Mouse (Mus musculus): Measurements from ENCODE around the gene Snap47.

- TF ChIP-seq CTCF (IDR thresholded peaks at IDR 0.05; ENCODE audit: low read depth, low read length) (no peak), POLR2A (IDR thresholded peaks at IDR 0.05; ENCODE audit: insufficient read depth, low read length) (no peak)
Observed at GRCm38 (mm10) chr11:59410851-59411250, 40.1 kb downstream of the Snap47 start.

Data from ES-Bruce4 (cell line).